Mouse (Mus musculus): ENCODE measurements around the gene Tmprss6. TPM values are rescaled to one million over a fixed set of nuclear protein-coding genes. Genes with fewer than 3 reads are reported as not detected.

The Tmprss6 gene
- polyA plus RNA-seq, 1 experiment from 2014 or later: 0.43 TPM

DNA sequence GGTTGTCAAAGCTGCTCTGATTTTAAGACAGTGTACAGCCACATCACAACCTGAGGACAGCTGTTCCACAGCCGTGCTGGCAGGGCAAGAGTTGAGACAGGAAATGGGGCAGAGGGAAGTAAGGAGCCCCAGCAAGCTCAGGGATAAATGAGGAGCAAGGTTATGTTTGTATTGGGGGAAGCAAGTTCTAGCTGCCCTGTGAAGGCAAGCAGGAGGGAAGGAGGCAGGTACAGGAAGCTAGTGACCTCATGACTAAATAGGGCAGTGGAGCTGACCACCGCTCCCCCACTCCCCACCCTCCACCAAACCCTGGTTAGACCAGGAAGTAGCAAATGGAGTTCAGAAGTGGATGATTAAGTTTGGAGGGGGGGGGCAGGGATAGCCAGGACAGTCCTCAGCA lies 12.6 kb upstream of the Tmprss6 start:
- WGBS: 93% methylated on average over 2 of the region's 2 CpGs

DNA sequence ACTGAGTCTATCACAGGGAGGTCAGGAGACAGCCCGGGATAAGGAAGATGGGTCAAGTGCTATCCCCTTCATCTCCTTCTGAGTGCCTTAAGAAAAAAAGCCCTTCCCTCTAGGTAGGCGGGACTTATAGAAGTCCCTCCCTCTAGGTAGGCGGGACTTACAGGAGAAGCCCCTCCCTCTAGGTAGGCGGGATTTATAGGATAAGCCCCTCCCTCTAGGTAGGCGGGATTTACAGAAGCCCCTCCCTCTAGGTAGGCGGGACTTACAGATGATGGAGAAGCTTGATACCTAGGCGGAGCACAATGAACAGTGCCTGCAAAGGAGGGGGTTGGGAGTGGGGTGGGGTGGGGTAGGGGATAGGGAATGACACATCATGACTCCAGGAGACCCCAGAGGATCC lies 11.7 kb upstream of the Tmprss6 start:
- no peak for ATAC-seq (ENCODE audit: low FRiP score)
- WGBS: 80% methylated on average over 7 of the region's 7 CpGs

More for the DNA sequence above, 12.6 kb upstream of the Tmprss6 start:
- Histone ChIP-seq H3K9ac (no peak overlapping the region), H3K27me3 (peaks cover 3% of the 10 kb centered on the region; the same call in 1 of the 2 replicates), H3K9me3 (no peaks in the 10 kb centered on the region), H3K36me3 (replicated peaks) (no peaks in the 10 kb centered on the region), H3K27ac (no peak overlapping the region), H3K4me1 (no peaks in the 10 kb centered on the region), H3K4me2 (no peak overlapping the region), H3K4me3 (replicated peaks) (no peak overlapping the region)
- no peak for ATAC-seq (ENCODE audit: low FRiP score)

DNA sequence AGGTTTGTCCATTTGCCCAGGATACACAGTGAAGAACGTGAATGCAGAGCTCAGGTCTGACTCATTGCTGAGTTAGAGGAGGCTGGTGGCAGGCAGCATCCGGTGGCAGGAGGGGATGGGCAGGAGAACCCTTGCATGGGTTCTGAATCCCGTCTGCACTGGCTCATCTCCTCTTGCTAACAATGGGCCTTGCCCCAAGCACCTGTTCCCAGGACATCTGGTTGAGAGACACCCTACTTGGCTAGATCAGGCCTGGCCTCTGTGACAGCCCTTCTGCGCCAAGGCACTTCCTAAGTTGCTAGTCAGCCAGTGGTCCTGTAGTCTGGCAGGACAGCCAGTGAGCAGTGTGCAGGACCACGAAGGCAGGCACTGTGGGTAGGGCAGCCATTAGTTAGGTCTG lies 11.0 kb upstream of the Tmprss6 start:
- Histone ChIP-seq H3K4me2 (no peak overlapping the region), H3K9ac (no peak overlapping the region), H3K9me3 (no peaks in the 10 kb centered on the region), H3K4me3 (replicated peaks) (no peak overlapping the region), H3K27me3 (peaks cover 9% of the 10 kb centered on the region; the same call in 1 of the 2 replicates), H3K36me3 (replicated peaks) (no peaks in the 10 kb centered on the region), H3K4me1 (no peaks in the 10 kb centered on the region), H3K27ac (no peak overlapping the region)
- ATAC-seq (ENCODE audit: low FRiP score): no peak
- WGBS: 85% methylated on average over 5 of the region's 5 CpGs

More for the DNA sequence above, 11.7 kb upstream of the Tmprss6 start:
- no peak overlapping the region for H3K4me3 ChIP-seq (replicated peaks)
- no peaks in the 10 kb centered on the region for H3K36me3 ChIP-seq (replicated peaks)
- no peaks in the 10 kb centered on the region for H3K4me1 ChIP-seq
- H3K27ac ChIP-seq: no peak overlapping the region
- no peak overlapping the region for H3K4me2 ChIP-seq
- H3K9ac ChIP-seq: no peak overlapping the region
- no peaks in the 10 kb centered on the region for H3K9me3 ChIP-seq
- peaks cover 9% of the 10 kb centered on the region; the same call in 1 of the 2 replicates for H3K27me3 ChIP-seq

DNA sequence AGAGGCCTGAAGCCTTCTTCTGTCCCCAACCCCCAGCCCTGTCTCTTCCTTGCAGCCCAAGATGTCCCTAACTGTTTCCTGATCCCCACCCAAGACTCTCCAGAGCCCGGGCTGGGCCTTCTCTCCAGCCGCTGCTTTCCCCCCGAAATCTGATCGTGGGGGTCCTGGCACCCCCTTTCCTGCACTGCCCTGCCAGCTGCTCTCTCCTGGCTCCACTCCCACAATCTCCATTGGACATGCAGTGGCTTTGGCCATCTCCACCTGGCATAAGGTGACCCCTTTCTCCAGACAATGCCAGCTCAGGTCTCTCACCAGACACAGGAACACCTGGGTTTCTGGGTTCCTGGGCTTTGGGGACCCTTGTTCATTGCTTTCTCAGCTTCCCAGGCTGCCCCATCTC lies 9.6 kb upstream of the Tmprss6 start:
- H3K27me3 ChIP-seq: peaks cover 9% of the 10 kb centered on the region; the same call in 1 of the 2 replicates
- no peak overlapping the region for H3K4me2 ChIP-seq
- no peaks in the 10 kb centered on the region for H3K36me3 ChIP-seq (replicated peaks)
- ATAC-seq (ENCODE audit: low FRiP score): no peak
- 84% methylated on average over 4 of the region's 4 CpGs for WGBS
- no peak overlapping the region for H3K4me3 ChIP-seq (replicated peaks)
- H3K9ac ChIP-seq: no peak overlapping the region
- no peaks in the 10 kb centered on the region for H3K9me3 ChIP-seq
- H3K4me1 ChIP-seq: no peaks in the 10 kb centered on the region
- H3K27ac ChIP-seq: no peak overlapping the region

DNA sequence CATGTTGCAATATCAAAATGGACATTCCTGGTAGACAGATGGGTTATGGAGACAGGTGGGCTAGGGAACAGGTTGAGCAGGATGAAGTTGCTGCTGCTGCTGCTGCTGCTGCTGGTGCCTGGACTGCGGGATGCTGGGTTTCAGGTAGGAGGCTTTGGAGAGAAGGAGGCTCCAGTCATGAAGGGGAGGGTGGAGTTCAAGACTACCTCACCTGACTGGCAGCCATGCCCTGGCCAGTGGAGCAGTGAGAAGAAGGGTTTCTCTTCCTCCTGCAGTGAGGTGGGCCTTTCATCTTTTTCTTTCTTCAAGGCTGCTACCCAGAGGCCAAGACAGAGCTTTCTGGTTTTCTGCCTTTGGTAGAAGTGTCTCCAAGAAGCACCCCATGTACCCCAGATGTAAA lies 8.4 kb upstream of the Tmprss6 start:
- Histone ChIP-seq H3K4me3 (replicated peaks) (no peak overlapping the region), H3K9ac (no peak overlapping the region), H3K9me3 (no peaks in the 10 kb centered on the region), H3K36me3 (replicated peaks) (no peaks in the 10 kb centered on the region), H3K4me2 (no peak overlapping the region), H3K27me3 (peaks cover 9% of the 10 kb centered on the region; the same call in 1 of the 2 replicates), H3K4me1 (no peaks in the 10 kb centered on the region), H3K27ac (no peak overlapping the region)
- 77% methylated on average over 1 of the region's 1 CpGs for WGBS
- ATAC-seq (ENCODE audit: low FRiP score): no peak

DNA sequence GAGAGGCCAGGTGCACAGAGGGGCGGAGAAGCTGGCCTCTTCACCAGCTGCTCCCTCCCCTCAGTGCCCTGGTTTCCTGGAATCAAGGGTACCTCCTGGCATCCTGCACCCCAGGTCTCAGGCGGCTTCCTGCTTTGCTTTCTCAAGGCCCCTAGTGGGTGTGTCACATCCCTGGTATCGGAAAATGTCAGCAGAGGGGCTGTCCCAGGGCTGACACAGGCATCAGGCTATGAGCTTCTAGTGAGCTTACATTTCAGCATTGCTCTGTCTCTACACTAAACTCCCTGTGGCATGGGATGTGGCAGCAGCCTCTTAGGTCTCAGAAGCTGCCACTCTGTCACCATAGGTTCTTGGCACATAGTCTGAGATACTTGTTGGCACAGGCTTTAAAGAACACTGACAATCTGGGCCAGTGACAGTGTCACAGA lies 7.2 kb upstream of the Tmprss6 start:
- Histone ChIP-seq H3K9ac (no peak overlapping the region), H3K4me2 (no peak overlapping the region), H3K4me1 (no peaks in the 10 kb centered on the region), H3K36me3 (replicated peaks) (no peaks in the 10 kb centered on the region), H3K27me3 (peaks cover 9% of the 10 kb centered on the region; the same call in 1 of the 2 replicates), H3K9me3 (no peaks in the 10 kb centered on the region), H3K27ac (no peak overlapping the region), H3K4me3 (replicated peaks) (no peak overlapping the region)
- WGBS: 65% methylated on average over 3 of the region's 3 CpGs
- no peak for ATAC-seq (ENCODE audit: low FRiP score)

DNA sequence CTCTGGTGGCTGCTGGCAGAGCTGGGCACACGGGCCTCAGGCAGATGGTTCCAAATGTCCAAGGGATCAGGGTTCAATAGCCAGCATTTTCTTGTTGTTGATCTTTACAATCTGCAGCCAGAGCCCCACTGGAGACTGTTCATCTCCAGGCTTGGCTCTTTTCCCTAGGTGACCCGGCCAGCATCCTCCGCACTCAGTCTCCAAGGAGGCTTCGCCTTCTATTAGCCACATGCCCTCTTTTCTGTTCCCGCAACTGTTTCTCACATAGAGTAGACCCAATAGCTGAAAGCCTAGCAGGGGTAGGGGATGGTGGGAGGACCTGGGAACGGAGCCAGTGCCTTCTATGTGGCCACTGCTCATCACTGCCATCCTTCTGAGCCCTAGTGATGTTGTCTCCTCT lies 5.0 kb upstream of the Tmprss6 start:
- WGBS: 86% methylated on average over 6 of the region's 6 CpGs
- no peak for ATAC-seq (ENCODE audit: low FRiP score)
- Histone ChIP-seq H3K4me3 (replicated peaks) (no peak overlapping the region), H3K27ac (no peak overlapping the region), H3K9me3 (no peaks in the 10 kb centered on the region), H3K36me3 (replicated peaks) (no peaks in the 10 kb centered on the region), H3K4me2 (no peak overlapping the region), H3K27me3 (peaks cover 9% of the 10 kb centered on the region; the same call in 1 of the 2 replicates), H3K9ac (no peak overlapping the region), H3K4me1 (no peaks in the 10 kb centered on the region)

DNA sequence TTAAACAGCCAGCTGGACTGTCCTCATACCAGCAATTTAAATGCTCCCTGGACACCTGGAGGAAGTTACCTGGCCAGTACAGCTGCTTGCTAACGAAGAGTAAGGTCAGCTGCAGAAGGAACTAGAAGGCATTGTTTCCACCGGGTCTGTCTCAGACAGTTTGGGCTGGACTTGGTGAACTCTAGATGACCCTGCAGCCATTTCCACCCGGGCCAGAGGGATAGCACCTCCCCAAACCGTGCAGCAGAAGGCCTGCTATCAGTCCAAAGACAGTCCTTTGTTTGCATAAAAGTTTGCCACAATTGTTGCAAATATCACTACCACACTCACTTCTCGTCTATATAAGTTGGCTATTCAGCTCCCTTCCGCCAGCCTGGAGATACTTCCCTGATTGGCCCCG lies 3.5 kb upstream of the Tmprss6 start:
- WGBS: 51% methylated on average over 7 of the region's 7 CpGs
- no peak overlapping the region for H3K27ac ChIP-seq
- peaks cover 9% of the 10 kb centered on the region; the same call in 1 of the 2 replicates for H3K27me3 ChIP-seq
- no peaks in the 10 kb centered on the region for H3K36me3 ChIP-seq (replicated peaks)
- H3K4me3 ChIP-seq (replicated peaks): no peak overlapping the region
- no peak for ATAC-seq (ENCODE audit: low FRiP score)
- H3K9me3 ChIP-seq: no peaks in the 10 kb centered on the region
- no peak overlapping the region for H3K4me2 ChIP-seq
- no peaks in the 10 kb centered on the region for H3K4me1 ChIP-seq
- no peak overlapping the region for H3K9ac ChIP-seq

DNA sequence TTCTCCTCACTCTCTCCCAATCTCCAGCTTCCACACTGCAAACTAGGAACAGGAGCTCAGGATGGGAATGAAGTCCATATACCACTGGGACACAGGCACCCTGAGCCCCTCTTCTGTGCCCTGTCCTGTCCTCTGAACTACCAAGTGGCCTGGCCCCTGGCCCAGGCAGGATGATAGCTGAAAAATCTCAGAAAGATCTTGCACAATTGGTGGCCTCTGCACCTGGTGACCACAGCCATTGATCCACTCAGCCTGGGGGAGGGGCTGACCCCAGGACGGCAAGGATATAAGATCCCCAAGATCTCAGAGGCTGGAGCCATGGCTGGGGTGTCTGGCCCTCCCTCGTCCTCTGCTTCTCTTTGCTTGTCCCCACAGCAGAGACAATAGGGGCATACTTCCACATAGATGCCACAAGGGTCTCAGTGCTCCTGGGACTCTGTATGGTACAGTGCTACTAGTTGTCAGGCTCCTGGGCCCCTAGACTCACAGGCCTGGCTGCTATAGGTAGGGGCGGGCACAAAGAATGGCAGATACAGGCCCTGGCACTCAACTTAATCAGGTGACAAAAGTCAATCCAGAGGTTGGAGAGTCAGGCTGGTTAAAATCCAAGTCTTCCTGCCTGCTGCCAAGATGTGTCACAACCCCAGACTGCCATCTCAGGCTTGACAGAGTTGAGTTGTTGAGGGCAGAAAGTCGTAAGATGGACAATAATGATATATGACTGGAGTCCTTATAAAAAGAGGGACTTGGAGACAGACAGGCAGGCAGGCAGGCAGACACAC lies 2.3 kb upstream of the Tmprss6 start:
- WGBS: 66% methylated on average over 4 of the region's 4 CpGs
- H3K4me3 ChIP-seq (replicated peaks): no peak overlapping the region
- no peaks in the 10 kb centered on the region for H3K36me3 ChIP-seq (replicated peaks)
- no peaks in the 10 kb centered on the region for H3K9me3 ChIP-seq
- peaks cover 3% of the 10 kb centered on the region; the same call in 1 of the 2 replicates for H3K27me3 ChIP-seq
- no peak overlapping the region for H3K27ac ChIP-seq
- H3K4me1 ChIP-seq: no peaks in the 10 kb centered on the region
- ATAC-seq (ENCODE audit: low FRiP score): no peak
- no peak overlapping the region for H3K4me2 ChIP-seq
- no peak overlapping the region for H3K9ac ChIP-seq

DNA sequence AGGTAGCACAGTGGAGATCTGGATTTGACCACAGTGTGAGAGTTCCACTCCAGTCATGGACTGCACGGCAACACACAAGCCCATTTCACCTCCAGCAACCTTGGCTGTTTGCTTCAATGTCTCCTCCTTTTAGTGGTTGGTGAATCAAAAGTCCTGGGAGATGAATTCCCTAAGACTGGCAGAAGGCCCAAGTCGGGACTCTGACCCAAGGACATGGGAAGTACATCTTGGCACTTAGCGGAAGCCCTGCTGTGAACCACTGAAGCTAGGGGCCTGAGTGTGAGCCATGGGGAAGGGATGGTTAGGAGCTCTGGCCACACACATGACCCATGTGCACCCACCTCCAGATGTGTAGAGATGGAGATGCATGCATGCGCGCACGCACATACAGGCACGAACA lies 864 bp downstream of the Tmprss6 start:
- H3K4me2 ChIP-seq: no peak overlapping the region
- H3K36me3 ChIP-seq (replicated peaks): no peaks in the 10 kb centered on the region
- 97% methylated on average over 7 of the region's 7 CpGs for WGBS
- no peak overlapping the region for H3K9ac ChIP-seq
- H3K4me3 ChIP-seq (replicated peaks): no peak overlapping the region
- H3K4me1 ChIP-seq: no peaks in the 10 kb centered on the region
- no peaks in the 10 kb centered on the region for H3K27me3 ChIP-seq
- H3K9me3 ChIP-seq: no peaks in the 10 kb centered on the region
- no peak for ATAC-seq (ENCODE audit: low FRiP score)
- no peak overlapping the region for H3K27ac ChIP-seq

DNA sequence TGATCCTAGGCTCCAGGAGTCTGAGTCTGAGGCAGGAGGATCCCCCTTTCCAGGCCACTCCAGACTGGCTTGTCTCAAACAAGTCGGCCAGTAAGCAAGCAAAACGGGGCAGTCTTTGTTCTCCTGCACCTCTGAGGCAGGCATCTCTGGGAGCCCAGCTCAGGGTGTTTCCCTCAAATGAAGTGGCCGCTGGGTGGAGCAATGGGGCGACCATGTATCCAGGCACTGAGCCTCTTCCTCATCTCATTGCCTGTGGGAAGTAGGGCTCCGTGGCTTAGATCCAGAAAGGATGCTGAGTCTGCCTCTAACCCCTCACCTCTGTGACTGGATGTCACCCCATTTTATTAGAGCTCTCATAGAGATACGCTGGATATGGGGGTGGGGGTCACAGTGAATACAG lies 1.6 kb downstream of the Tmprss6 start:
- Histone ChIP-seq H3K4me2 (no peak overlapping the region), H3K27me3 (no peaks in the 10 kb centered on the region), H3K9me3 (no peaks in the 10 kb centered on the region), H3K36me3 (replicated peaks) (no peaks in the 10 kb centered on the region), H3K4me1 (no peaks in the 10 kb centered on the region), H3K4me3 (replicated peaks) (no peak overlapping the region), H3K27ac (no peak overlapping the region), H3K9ac (no peak overlapping the region)
- no peak for ATAC-seq (ENCODE audit: low FRiP score)
- WGBS: 33% methylated on average over 6 of the region's 6 CpGs

DNA sequence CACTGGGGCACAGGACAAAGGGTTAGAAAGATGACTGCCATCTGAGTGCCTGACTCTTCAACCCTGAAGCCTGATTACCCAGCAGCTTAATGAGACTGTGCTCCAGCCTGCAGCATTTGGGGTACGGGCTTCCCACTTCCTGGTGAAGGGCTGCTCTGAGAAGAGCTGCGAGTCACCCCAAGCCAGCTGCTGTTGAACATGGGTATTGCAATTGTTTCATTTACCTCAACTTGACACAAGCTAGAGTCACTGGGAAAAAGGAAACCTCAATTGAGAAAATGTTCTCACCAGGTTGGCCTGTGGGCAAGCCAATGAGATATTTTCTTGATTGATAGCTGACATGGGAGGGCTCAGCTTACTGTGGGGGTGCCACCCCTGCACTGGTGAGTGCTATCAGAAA lies 5.5 kb downstream of the Tmprss6 start:
- no peak for ATAC-seq (ENCODE audit: low FRiP score)
- no peaks in the 10 kb centered on the region for H3K36me3 ChIP-seq (replicated peaks)
- WGBS: 74% methylated on average over 2 of the region's 2 CpGs
- H3K9me3 ChIP-seq: no peaks in the 10 kb centered on the region
- H3K4me2 ChIP-seq: no peak overlapping the region
- H3K27me3 ChIP-seq: no peaks in the 10 kb centered on the region; the same call in 1 of the 2 replicates
- no peak overlapping the region for H3K27ac ChIP-seq
- no peak overlapping the region for H3K9ac ChIP-seq
- H3K4me1 ChIP-seq: no peaks in the 10 kb centered on the region
- H3K4me3 ChIP-seq (replicated peaks): no peak overlapping the region

DNA sequence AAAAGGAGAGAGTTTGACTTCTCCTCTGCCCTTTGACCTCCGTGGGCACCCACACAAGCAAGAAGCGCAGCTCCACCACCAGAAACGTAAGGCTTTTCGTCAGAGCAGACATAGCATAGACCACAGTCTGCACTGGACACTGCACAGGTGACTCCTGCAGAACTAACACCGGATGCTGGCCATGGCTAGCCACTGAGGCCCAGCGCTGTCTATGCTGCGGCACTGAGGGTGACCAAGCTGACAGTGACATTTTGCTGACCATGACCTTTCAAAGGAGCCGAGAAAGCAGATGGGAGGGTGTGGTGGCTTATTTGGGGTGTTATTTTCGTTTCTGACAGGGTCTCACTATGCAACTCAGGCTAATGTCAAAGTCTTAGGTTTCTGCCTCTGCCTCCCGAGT lies 11.2 kb downstream of the Tmprss6 start:
- Histone ChIP-seq H3K4me3 (replicated peaks) (no peak overlapping the region), H3K9ac (no peak overlapping the region), H3K4me2 (no peak overlapping the region), H3K9me3 (no peaks in the 10 kb centered on the region), H3K27me3 (no peaks in the 10 kb centered on the region; the same call in 1 of the 2 replicates), H3K4me1 (no peaks in the 10 kb centered on the region), H3K27ac (no peak overlapping the region), H3K36me3 (replicated peaks) (no peaks in the 10 kb centered on the region)
- WGBS: 79% methylated on average over 10 of the region's 10 CpGs
- no peak for ATAC-seq (ENCODE audit: low FRiP score)

Measured in forebrain, embryonic 12.5 days (tissue).